Mouse (Mus musculus): Measurements from ENCODE around the gene Lhfp. TPM values are rescaled to one million over a fixed set of nuclear protein-coding genes. Genes with fewer than 3 reads are reported as not detected.

The Lhfp gene
- polyA plus RNA-seq, 1 experiment from 2014 or later, result 59.4 TPM

GRCm38 (mm10) chr3:53044238-53044637 is 2.9 kb downstream of the Lhfp start:
- no peak for ATAC-seq (ENCODE audit: insufficient read depth, low FRiP score, low read depth)
- H3K4me3 ChIP-seq (replicated peaks), result peak overlapping the region; percentile 5; the same call in 1 of the 2 replicates
- H3K4me2 ChIP-seq, result peak overlapping the region; percentile 37
- H3K36me3 ChIP-seq, result no peaks in the 10 kb centered on the region
- WGBS, result 47% methylated on average over 7 of the region's 7 CpGs
- no peaks in the 10 kb centered on the region for H3K27me3 ChIP-seq (replicated peaks)
- no peak overlapping the region for H3K9ac ChIP-seq
- no peaks in the 10 kb centered on the region for H3K9me3 ChIP-seq
- H3K27ac ChIP-seq, result peak overlapping the region; percentile 8; the same call in 1 of the 2 replicates
- H3K4me1 ChIP-seq, result peaks cover 11% of the 10 kb centered on the region; the same call in 1 of the 2 replicates

- no peak for ATAC-seq (ENCODE audit: insufficient read depth, low FRiP score, low read depth)
- Histone ChIP-seq H3K4me2 (peak overlapping the region; percentile 37), H3K9me3 (no peaks in the 10 kb centered on the region), H3K36me3 (no peaks in the 10 kb centered on the region), H3K9ac (no peak overlapping the region), H3K4me3 (replicated peaks) (peak overlapping the region; percentile 5; the same call in 1 of the 2 replicates), H3K27ac (peak overlapping the region; percentile 8; the same call in 1 of the 2 replicates), H3K27me3 (replicated peaks) (no peaks in the 10 kb centered on the region), H3K4me1 (peaks cover 11% of the 10 kb centered on the region; the same call in 1 of the 2 replicates)
- WGBS, result 38% methylated on average over 11 of the region's 11 CpGs
Observed at GRCm38 (mm10) chr3:53044682-53045299, 3.5 kb downstream of the Lhfp start.

- Histone ChIP-seq H3K27me3 (replicated peaks) (no peaks in the 10 kb centered on the region), H3K4me1 (peaks cover 9% of the 10 kb centered on the region; the same call in 1 of the 2 replicates), H3K4me3 (replicated peaks) (no peak overlapping the region), H3K9ac (no peak overlapping the region), H3K36me3 (no peaks in the 10 kb centered on the region), H3K9me3 (no peaks in the 10 kb centered on the region), H3K27ac (no peak overlapping the region), H3K4me2 (peak overlapping the region; percentile 16; the same call in 1 of the 2 replicates)
- ATAC-seq (ENCODE audit: insufficient read depth, low FRiP score, low read depth), result no peak
- 85% methylated on average over 4 of the region's 4 CpGs for WGBS
Observed at GRCm38 (mm10) chr3:53045697-53046096, 4.4 kb downstream of the Lhfp start.

- Histone ChIP-seq H3K9me3 (no peaks in the 10 kb centered on the region), H3K4me3 (replicated peaks) (no peak overlapping the region), H3K4me1 (peaks cover 6% of the 10 kb centered on the region; the same call in 1 of the 2 replicates), H3K36me3 (no peaks in the 10 kb centered on the region), H3K4me2 (no peak overlapping the region), H3K9ac (no peak overlapping the region), H3K27ac (no peak overlapping the region), H3K27me3 (replicated peaks) (no peaks in the 10 kb centered on the region)
- 74% methylated on average over 6 of the region's 6 CpGs for WGBS
- no peak for ATAC-seq (ENCODE audit: insufficient read depth, low FRiP score, low read depth)
Observed at GRCm38 (mm10) chr3:53046371-53046770, 5.0 kb downstream of the Lhfp start.

- Histone ChIP-seq H3K4me3 (replicated peaks) (no peak overlapping the region), H3K4me2 (no peak overlapping the region), H3K36me3 (no peaks in the 10 kb centered on the region), H3K4me1 (no peaks in the 10 kb centered on the region), H3K27me3 (replicated peaks) (no peaks in the 10 kb centered on the region), H3K27ac (no peak overlapping the region), H3K9ac (no peak overlapping the region), H3K9me3 (no peaks in the 10 kb centered on the region)
- no peak for ATAC-seq (ENCODE audit: insufficient read depth, low FRiP score, low read depth)
- WGBS, result 68% methylated on average over 8 of the region's 8 CpGs
Observed at GRCm38 (mm10) chr3:53052385-53052784, 11.1 kb downstream of the Lhfp start.

GRCm38 (mm10) chr3:53056430-53056829 is 15.1 kb downstream of the Lhfp start:
- ATAC-seq (ENCODE audit: insufficient read depth, low FRiP score, low read depth), result no peak
- no peak overlapping the region for H3K9ac ChIP-seq
- 74% methylated on average over 10 of the region's 10 CpGs for WGBS
- H3K4me2 ChIP-seq, result no peak overlapping the region
- H3K4me3 ChIP-seq (replicated peaks), result no peak overlapping the region
- H3K27me3 ChIP-seq (replicated peaks), result no peaks in the 10 kb centered on the region
- no peaks in the 10 kb centered on the region for H3K36me3 ChIP-seq
- H3K27ac ChIP-seq, result no peak overlapping the region
- peaks cover 7% of the 10 kb centered on the region; the same call in 1 of the 2 replicates for H3K4me1 ChIP-seq
- no peaks in the 10 kb centered on the region for H3K9me3 ChIP-seq

- peak; percentile 56; the same call in 1 of the 2 replicates for ATAC-seq (ENCODE audit: insufficient read depth, low FRiP score, low read depth)
Observed at GRCm38 (mm10) chr3:53059959-53060358, 18.6 kb downstream of the Lhfp start.

GRCm38 (mm10) chr3:53063423-53064147 is 22.3 kb downstream of the Lhfp start:
- Histone ChIP-seq H3K9me3 (no peaks in the 10 kb centered on the region), H3K4me1 (peaks cover 14% of the 10 kb centered on the region), H3K4me2 (no peak overlapping the region), H3K4me3 (replicated peaks) (no peak overlapping the region), H3K27me3 (replicated peaks) (no peaks in the 10 kb centered on the region), H3K9ac (no peak overlapping the region), H3K36me3 (no peaks in the 10 kb centered on the region), H3K27ac (no peak overlapping the region)
- ATAC-seq (ENCODE audit: insufficient read depth, low FRiP score, low read depth), result no peak
- WGBS, result 48% methylated on average over 13 of the region's 13 CpGs

More at GRCm38 (mm10) chr3:53059959-53060358, 18.6 kb downstream of the Lhfp start:
- no peak overlapping the region for H3K4me2 ChIP-seq
- no peaks in the 10 kb centered on the region for H3K27me3 ChIP-seq (replicated peaks)
- no peaks in the 10 kb centered on the region for H3K9me3 ChIP-seq
- no peak overlapping the region for H3K4me3 ChIP-seq (replicated peaks)
- H3K36me3 ChIP-seq, result no peaks in the 10 kb centered on the region
- peak overlapping the region; percentile 72 for H3K27ac ChIP-seq
- whole genome bisulfite sequencing, result 40% methylated on average over 2 of the region's 2 CpGs
- H3K4me1 ChIP-seq, result peaks cover 12% of the 10 kb centered on the region
- H3K9ac ChIP-seq, result no peak overlapping the region

GRCm38 (mm10) chr3:53065267-53066094 is 24.2 kb downstream of the Lhfp start:
- Histone ChIP-seq H3K9me3 (no peaks in the 10 kb centered on the region), H3K36me3 (no peaks in the 10 kb centered on the region), H3K4me1 (peaks cover 7% of the 10 kb centered on the region; the same call in 1 of the 2 replicates), H3K27me3 (replicated peaks) (no peaks in the 10 kb centered on the region), H3K9ac (no peak overlapping the region), H3K4me3 (replicated peaks) (no peak overlapping the region), H3K27ac (no peak overlapping the region), H3K4me2 (no peak overlapping the region)
- no peak for ATAC-seq (ENCODE audit: insufficient read depth, low FRiP score, low read depth)
- WGBS, result 80% methylated on average over 13 of the region's 13 CpGs

- H3K4me2 ChIP-seq, result no peak overlapping the region
- H3K36me3 ChIP-seq, result no peaks in the 10 kb centered on the region
- H3K9me3 ChIP-seq, result no peaks in the 10 kb centered on the region
- no peak overlapping the region for H3K27ac ChIP-seq
- H3K27me3 ChIP-seq (replicated peaks), result no peaks in the 10 kb centered on the region
- H3K9ac ChIP-seq, result no peak overlapping the region
- ATAC-seq (ENCODE audit: insufficient read depth, low FRiP score, low read depth), result no peak
- H3K4me3 ChIP-seq (replicated peaks), result no peak overlapping the region
- peaks cover 7% of the 10 kb centered on the region; the same call in 1 of the 2 replicates for H3K4me1 ChIP-seq
- WGBS, result 75% methylated on average over 4 of the region's 4 CpGs
Observed at GRCm38 (mm10) chr3:53066095-53066372, 24.7 kb downstream of the Lhfp start.

GRCm38 (mm10) chr3:53068399-53068798 is 27.1 kb downstream of the Lhfp start:
- H3K9me3 ChIP-seq, result no peaks in the 10 kb centered on the region
- no peak overlapping the region for H3K9ac ChIP-seq
- H3K27me3 ChIP-seq (replicated peaks), result no peaks in the 10 kb centered on the region
- H3K4me3 ChIP-seq (replicated peaks), result no peak overlapping the region
- ATAC-seq (ENCODE audit: insufficient read depth, low FRiP score, low read depth), result no peak
- H3K27ac ChIP-seq, result no peak overlapping the region
- no peak overlapping the region for H3K4me2 ChIP-seq
- no peaks in the 10 kb centered on the region for H3K36me3 ChIP-seq
- H3K4me1 ChIP-seq, result peaks cover 6% of the 10 kb centered on the region; the same call in 1 of the 2 replicates
- whole genome bisulfite sequencing, result 87% methylated on average over 5 of the region's 5 CpGs
